Mouse (Mus musculus) cerebellum, adult (tissue): ENCODE measurements at regions not wholly inside any gene's neighbourhood (a gene's known extent, or its start where the extent isn't known, plus 50 kb on each side); places are given as distances from the start of the nearest gene placed in this dataset.

Experiments
- ATAC-seq: cut with Nextera tagmentation; 2 replicates; pipeline ENCODE4 v1.9.2; 2017; ENCODE audit warnings: mild to moderate bottlenecking, moderate library complexity, mixed read lengths; ENCODE audit not compliant: insufficient number of reproducible peaks, low FRiP score, low TSS enrichment

DNA sequence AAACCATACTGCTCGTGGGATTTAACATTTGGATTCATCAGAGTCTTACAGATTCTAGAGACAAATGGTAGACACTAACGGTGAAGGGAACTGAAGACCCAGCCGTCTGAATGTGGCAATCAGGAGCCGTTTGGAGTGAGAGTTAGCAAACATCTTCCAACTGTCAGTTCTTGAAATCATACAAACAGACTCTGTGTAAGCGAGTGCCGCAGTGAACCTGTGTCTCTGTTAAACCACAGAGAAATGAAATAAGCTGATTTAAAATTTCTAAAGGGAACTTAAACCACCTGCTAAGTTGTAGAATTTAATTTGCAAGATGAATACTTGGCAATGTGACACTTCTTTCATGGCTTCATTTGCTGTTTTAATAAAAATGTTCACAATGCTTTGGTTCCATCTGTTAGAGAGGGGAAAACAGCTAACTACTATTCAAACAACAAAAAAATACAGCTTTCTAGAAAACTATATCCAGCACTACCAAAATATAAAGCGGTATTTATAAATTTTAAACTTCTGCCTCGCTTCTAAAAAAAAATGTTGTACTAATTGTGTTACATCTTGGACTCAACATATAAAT, 78.4 kb upstream of the Tdrd3 start:
- no peak for ATAC-seq

DNA sequence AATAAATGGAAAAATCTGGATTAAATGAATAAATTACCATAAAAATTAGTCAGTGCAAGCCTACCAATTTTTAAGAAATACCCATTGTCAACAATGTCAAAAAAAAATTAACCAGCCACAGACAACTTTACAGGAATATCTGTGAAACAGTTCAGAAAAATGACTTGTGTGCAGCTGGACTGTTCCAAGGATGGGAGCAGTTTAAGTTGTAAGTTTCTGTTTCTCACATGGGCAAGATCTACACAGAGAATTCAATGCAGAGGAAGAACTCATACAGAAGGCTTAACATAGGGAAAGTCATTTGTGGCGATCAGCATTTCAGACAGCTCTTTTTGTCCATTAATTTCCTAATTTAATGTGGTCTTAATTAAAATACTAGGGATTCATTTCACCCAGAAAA, 71.9 kb upstream of the Tdrd3 start:
- no peak for ATAC-seq

DNA sequence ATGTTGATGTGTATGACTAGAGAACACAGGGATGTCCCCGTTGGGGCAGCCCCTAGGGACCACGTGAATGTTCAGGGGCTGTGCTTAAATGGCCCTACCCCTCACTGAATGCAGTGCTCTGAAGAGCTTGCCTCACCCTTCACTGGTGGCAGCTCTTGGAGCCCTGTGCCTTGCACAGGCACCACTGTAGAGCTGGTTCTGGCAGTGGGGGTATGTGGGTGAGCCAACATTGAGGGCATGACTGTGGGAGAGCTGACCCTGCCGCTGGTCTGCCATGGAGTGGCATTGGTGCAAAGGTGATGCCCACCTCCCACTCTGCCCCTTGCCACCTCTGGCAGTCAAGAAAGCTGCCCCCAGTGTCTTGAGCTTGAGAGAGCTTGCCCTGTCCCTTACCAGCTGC, 69.6 kb upstream of the Tdrd3 start:
- no peak for ATAC-seq

DNA sequence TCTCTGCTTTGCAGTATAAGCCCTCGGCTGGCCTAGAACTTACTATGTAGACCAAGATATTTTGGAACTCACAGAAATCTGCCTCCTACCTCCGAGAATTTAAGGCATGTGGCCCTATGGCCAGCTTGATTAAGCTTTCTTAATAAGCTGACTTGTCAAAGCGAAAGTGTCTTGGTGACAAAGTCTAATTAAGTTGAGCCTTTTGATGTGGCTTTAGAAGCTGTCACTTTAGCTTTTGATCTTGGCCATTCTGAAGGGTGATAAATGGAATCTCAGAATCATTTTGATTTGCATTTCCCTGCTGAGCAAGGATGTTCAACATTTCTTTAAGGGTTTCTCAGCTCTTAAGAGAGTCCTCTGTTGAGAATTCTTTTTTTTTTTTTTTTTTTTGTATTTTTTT, 67.6 kb upstream of the Tdrd3 start:
- ATAC-seq, result no peak

DNA sequence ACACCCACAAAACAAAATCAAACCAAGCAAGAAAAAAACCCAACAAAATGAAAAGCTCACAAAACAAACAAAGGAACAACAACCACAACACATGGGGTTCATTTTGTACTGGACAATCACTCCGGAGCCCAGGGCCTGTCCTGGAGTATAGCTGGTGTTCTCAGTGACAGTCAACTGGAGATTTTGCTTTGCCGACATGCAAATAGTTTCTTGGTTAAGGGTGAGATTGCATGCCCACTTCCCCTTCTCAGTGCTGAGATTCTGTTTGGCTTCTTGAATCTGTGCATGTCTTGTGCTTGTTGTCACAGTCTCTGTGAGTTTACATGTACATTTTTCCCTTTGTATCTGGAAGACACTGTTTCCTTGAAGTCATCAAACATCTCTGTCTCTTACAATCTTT, 50.6 kb upstream of the Tdrd3 start:
- no peak for ATAC-seq
